Mouse (Mus musculus): ENCODE measurements at regions not wholly inside any gene's neighbourhood (a gene's known extent, or its start where the extent isn't known, plus 50 kb on each side); places are given as distances from the start of the nearest gene placed in this dataset.

DNA sequence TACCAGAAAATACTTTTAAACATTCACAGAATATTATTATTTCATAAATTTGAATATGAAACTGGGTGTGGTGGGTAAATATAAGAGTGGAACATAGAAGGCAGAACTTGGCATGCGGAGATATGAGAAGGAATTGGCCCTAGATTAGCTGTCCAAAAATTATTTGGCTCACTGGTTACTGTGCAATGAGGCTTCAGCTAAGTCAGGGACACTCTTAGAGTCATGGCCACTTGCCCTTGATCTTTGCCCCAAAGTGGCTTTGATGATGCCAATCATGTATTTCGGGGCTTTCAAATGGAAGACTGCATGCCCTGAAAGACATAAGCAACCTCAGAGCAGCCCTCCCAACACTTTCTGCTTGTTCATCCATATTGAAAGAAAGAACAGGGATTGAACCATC is 76.9 kb downstream of the Pxdc1 start:
- DNase-seq, result no peak

DNA sequence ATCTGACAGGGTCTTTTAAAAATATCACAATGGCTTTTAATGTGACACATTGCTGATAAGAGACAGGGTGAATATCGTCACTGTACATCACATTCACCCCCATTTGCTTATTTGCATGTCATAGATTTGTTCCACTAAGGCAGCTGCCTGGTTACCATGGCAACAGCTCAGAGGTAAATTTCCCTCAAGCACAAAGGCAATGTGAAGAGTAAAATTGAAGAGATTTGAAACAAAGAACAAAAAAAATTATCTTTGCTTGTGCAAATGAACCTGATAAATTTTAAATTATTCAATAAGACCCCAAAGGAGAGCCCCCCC is 77.3 kb downstream of the Pxdc1 start:
- DNase-seq, result no peak

DNA sequence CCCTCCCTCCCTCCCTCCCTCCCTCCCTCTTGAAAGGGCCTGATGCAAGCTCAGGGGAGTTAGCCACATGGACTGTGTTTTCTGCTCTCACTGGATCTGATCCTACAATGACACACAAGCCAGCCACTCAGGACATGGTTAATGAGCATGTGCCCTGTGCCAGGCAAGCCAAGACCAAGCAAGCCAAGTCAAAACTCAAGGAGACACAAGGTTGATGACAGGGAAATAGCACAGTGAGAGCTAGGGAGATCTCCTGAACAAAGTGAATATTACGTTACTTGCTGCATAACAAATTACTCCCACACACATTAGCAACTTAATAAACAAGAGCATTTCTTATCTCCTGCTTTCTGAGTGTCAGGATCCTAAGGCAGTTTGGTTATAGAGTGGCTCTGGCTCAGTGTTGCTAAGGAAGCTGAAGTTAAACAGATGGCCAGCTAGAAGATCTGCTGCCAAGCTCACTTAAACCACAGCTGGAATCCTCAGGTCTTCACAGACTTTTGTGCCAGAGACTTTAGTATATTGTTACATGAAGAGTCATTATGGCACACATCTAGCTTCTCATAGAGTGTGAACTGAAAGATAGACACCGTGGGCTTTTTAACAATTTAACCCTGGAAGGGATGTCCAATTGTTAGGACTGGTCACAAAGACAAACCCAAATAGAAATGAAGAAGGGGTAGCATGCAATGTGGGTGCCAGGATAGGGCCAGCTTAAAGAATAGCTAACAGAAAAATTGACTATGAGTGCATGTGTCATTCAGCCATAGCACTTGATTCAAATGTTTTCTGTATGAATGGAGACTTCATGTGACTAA is 77.9 kb downstream of the Pxdc1 start:
- no peak for DNase-seq

DNA sequence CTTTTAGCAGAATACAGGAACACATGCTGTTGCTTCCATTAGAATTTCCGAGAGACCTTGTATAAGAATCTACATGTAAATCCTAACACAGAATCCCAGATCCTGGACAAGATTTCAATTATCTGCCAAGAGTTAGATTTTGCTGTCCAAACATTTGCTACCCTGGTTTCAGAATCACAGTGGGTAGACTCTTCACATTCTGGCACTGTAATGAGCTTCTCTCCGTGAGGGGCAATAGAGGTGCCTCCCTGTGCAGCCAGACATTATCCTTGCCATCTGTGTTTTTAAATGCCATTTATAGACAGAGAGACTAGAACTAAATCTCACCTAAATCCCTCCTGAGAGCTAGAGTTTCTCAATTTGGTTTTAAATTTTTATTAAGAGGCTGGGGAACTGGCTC is 84.0 kb downstream of the Pxdc1 start:
- DNase-seq, result no peak

DNA sequence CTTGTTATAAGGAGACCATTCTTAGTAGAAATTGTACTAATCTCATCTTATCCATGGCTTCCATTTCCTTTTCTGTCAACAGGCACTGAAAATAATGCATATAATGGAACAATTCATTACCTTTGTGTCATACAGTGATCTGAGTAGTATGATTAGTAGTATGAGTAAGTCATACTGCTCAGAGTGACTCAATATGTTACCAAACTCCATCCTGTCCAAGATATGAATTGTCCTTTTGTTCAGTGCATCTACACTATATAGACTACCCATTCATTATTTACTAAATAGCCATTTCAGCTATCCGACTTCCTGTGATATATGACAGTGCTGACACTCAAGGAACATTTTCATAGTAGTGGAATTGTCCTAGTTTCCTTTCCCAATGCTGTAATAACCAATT is 86.6 kb downstream of the Pxdc1 start:
- no peak for DNase-seq

DNA sequence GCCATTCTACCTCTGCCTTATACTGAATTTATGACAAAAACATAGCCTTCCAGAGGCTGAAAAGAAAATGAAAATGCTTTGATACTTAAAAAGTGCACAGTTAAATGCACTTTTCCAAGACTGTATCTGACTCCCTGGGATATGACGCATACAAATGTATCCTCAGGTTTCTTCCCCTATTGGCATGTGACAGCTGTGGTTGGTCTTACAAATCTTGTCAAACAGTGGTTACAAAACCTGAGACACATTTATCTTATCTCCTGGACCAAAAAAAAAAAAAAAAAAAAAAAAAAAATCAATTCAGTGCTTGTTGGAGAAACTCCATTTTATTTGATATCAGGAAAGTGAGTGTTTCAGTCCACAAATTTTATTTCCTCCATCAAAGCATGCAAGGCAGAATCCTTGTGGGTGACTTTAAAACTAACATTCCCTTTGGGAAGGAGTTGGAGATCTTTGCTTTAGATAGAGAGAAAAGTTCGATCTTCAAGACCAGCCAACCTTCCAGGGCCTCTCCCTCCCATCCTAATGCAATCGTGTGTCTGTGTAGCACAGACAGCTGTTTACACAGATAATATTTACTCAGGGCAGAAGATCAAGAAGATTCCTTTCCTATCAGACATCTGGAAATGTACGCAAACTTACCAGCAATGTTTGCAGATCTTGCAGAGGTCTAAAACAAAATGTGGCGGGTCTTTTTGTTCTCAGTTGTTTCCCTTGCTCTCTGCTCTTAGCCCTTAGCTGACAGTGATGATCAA is 103.0 kb downstream of the Pxdc1 start:
- DNase-seq, result no peak

DNA sequence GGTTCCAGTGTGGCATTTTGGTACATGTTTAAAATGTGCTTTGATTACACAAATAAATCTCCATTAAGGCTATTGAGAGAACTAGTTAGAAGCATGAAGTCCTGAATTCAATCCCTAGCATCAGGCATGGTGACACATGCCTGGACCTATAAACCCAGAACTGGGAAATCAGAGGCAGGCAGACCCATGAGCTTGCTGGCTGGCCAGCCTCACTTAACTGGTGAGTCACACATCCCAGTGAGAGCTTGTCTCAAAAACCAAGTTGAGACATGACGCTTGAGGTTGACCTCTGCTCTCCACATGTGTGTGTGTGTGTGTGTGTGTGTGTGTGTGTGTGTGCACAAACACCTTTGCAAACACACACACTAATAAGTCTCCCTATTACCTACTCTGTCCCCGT is 112.6 kb downstream of the Pxdc1 start:
- DNase-seq, result no peak

DNA sequence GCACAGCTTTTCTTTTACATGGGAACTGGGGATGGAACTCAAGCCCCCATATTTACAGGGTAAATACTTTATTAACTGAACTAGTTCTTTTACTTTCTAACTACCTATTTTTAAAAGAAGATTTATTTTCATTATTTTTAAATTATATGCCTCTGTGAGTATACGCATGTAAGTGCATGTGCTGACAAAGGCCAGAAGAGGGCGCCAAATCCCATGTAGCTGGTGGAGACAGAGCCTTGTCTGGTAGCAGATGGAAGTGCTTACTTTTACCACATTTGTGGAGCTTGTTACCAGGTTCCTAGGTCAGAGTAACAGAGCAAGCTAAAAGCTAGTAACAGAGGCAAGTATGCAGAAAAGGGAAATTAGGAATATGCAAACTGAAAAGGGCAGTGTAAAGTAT is 119.4 kb downstream of the Pxdc1 start:
- DNase-seq, result no peak

DNA sequence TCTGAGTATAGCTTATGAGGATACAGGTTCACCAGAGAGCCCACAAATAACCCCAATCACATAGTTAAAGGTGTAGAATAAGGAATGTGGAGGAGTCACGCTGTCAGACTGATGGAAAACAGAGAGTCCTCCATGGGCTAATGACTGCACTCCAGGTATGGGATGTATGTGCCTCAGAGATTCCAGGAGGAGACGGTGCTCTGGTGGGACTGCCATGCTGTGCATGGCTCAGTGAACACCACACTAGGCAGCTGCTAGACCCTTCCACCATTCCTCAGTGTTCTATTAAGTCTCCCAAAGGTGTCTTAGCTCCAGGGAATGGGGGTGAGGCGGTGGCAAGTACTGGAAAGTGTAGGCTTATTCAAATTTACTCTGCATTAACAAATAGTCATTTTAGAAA is 142.0 kb downstream of the Pxdc1 start:
- no peak for DNase-seq

DNA sequence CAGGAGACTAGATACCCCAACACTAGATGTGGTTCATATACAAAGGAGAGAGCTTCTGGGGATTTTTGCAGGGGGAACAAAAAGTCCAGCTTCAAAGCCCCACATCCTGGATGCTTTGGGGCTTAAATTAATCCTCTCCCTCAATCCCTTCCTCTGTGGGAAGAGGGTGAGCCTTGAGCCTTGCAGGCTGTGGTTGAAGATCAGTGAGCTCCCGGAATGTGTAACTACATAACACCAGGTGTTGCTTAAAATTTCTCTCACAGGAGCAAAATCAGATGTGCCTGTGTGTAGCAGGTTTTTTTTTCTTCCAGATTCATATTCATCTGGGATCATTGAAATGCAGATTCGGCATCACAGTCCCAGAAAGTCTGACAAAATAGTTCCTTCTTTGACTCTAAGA is 146.1 kb downstream of the Pxdc1 start:
- DNase-seq, result no peak

DNA sequence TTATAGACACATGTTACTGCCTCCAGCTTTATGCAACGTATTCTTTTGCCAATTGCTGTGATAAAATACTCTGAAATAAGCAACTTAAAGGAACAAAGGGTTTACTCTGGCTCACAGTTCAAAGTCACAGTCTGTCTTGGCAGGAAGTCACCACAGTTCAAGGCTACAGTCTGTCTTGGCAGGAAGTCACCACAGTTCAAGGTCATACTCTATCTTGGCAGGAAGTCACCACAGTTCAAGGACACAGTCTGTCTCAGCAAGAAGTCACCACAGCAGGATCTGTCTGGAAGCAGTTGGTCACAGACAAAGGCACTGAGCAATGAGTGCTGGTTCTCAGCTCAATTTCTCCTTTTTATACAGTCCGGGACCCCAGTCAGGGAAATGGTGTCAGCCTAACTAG is 147.4 kb downstream of the Pxdc1 start:
- no peak for DNase-seq

DNA sequence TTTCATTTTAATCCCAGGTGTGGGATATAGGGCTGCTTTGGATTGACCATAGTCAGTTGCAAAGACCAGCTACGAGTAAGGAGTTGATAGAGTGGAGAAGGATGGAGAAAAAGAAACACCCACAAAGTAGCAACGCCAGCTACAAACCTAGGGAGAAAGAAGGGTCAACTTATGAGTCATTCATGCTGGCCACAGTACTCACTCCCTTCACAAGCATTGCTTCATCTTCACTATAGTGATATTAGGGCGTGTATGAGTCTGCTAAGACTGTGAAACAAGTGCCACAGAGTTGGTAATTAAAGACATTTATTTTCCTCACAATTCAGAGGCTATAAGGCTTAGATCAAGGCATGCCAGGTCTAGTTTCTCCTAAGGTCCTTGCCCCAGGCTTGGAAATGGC is 148.4 kb downstream of the Pxdc1 start:
- no peak for DNase-seq

DNA sequence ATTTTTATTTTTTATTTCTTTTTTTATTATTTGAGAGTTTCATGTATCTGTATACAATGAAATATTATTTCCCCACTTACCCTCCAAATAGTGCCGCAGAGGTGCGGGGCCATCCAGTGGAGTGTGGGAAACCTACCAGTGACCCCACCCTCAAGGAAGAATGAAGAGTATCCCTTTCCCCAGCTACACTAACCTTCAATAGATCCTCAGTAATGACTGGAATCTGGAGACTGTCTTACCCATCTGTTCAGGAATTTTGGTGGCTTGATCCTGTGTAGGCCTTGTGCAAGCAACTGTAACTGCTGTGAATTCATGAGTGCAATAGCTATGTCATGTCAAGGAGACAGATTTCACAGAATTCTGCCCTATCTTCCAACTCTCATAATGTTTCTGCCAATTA is 153.9 kb upstream of the Slc22a23 start:
- no peak for DNase-seq

DNA sequence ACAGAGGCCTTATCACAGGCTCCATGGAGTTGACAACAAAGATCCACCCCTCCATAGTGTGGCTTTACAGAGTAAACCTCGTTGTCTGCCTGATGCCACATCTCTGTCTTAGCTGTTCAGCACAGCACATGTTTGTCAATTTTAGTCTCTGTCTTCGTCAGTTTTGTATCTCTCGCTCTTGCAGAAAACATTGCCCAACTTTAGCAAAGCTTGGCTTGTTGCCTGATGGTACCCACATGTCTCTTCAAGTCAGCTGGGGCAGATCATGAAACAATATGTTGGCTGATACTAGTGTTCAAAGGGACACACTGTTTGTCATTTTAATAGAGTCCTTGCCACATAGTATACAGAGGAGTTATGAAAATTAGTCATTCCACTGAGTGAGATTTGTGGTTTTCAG is 152.7 kb upstream of the Slc22a23 start:
- no peak for DNase-seq

DNA sequence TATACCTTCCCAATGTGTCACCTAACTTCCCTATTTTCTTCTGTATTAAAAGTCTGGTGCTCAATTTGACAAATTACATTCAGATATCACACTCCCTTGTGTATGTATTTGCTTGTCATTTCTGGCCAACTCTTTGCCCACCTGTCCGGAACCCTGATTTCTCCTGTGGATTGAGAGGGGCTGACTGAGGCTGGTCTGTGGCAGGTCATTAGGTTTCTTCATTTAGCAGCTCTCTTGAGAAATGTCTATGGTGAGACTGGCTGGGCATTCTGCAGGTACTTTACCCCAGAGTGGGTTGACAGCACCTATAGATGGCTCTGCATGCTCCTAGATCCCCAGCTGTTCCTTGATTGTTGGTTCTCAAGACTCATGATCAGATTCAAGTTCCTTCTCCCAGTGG is 139.8 kb upstream of the Slc22a23 start:
- no peak for DNase-seq

DNA sequence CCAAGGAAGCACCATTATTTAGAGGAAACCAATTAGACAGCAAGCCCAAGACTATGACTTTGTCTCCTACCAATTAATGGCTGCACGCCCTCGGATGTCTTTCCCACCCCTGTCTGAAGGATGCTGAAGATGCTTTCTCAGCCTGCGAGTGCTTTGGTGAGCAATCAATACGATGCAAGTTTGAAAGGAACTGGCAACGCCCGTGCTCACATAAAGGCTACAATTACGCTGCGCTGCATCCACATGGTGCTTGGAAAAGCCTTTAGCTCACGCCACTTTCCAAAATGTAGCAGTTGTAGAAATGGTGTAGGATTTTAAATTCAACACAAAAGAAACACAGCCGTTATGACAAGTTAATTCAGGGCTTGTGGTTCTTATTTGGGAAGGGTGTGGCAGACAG is 136.5 kb upstream of the Slc22a23 start:
- no peak for DNase-seq

DNA sequence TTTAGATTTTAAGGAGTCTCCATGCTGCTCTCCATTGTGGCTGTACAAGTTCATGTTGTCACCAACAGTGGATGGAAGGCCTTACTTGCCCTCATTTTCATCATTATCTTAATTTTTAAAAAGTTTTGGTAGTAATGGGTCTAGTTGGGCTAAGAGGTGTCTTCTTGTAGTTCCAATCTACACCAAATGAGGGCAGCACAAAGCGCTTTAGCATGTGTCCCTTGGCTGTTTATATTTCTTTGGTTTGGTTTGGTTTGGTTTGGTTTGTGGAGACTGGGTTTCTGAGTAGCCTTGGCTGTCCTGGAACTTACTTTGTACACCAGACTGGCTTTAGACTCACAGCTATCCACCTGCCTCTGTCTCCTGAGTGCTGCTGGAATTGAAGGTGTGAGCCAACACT is 125.4 kb upstream of the Slc22a23 start:
- DNase-seq, result no peak

DNA sequence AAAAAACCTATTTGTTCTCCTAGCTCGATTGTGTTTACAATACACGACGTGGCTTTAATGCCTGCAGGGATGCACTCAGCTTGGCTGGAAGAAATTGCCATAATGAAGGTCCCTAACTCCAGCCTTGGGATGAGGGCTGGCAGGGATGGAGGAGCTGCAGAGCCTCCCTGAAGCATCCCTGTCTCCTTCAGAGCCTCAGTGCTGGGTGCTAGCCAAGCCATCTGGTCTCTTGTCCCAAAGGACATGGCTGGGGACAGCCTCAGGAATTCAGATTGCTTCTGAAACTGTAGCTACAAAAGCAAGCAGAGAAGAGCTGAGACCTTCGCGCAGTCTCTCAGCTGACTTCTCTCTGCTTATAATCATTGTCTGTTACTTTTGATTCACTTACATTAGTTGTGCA is 124.6 kb upstream of the Slc22a23 start:
- DNase-seq, result no peak

DNA sequence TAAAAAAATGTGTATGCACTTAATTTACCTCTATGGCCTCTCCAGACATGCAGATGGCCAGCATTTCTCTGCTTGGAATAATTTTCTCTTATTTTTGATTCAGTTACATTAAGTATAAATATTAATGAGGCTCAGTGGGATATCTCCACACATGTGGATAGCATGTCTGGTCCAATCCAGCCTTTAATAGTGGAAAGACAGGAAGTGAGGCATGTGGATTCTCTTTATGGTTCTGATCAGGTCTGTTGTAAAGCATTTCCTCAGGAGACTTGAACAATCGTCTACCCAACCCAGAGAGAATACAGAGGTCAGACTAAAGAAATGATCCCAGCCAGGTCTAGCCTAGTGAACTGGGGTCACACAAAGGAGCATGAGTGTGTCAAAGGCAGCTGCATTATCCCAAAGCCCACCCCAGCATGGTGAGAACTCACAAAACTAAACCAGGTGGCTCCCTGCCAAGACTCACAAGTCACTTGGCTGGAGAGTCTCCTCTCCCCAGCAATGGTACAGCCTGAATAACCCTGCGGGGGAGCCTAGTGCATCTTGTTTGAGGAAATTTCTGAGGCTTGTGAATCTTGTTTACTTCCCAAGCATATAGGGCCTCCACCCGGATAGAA is 123.3 kb upstream of the Slc22a23 start:
- no peak for DNase-seq

DNA sequence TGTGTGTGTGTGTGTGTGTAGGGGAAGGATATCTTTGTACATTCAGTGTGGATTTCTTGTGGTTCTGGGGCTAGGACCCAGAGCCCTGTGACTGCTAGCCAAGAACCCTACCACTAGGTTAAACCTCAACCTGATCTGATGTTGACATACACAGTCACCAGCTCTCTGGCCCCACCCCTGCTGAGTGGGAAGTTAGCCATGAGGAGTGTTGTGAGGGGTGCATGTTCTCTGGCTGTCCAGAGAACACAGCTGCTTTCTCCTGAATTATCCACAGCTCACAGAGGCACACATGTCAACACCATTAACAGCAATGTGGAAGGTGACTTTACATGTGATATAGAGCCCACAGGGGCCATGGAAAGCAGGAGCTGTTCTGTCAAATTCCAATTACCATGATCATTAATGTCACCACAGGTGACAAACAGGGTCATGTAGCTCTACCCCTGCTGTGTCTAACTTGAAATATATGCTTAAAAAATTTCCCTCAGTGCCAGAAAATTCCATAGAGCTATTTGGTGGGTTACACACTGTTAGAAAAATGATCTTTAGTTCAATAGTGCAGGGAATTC is 121.0 kb upstream of the Slc22a23 start:
- DNase-seq, result no peak

DNA sequence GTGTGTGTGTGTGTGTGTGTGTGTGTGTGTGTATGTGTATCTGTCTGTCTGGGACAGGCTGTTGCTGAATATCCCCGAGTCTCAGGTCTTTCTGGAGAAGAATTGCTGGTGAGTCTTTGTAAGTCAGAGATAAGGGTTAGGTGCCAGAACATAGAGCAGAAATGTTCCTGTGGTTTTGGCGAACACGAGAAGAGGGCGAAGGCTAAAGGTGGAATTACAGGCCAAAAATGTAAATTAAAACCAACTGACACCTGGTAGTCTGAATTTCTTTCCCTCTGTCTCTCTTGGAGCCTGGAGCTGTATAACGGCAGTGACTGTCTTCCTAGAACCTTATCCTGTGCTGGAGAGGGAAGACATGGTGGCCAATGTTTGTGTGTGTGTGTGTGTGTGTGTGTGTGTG is 120.5 kb upstream of the Slc22a23 start:
- DNase-seq, result no peak

DNA sequence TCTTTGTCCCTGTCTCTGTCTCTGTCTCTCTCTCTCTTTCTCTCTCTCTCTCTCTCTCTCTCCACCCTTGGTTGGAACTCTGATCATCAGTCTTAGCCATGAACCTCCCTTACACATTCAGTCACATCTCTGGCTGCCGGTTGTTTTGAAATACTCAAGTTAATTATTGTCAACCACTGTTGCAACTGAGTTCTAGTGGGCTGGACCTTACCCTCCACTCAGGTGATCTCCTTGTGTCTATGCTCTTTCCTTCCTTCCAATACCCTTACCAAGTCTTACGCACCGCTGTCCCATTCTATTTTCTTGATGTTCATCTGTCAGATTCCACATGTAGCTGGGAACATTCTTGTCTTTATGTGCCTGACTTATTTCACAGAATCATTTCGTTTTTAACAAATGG is 119.2 kb upstream of the Slc22a23 start:
- peak; percentile 64 to 84 for DNase-seq

DNA sequence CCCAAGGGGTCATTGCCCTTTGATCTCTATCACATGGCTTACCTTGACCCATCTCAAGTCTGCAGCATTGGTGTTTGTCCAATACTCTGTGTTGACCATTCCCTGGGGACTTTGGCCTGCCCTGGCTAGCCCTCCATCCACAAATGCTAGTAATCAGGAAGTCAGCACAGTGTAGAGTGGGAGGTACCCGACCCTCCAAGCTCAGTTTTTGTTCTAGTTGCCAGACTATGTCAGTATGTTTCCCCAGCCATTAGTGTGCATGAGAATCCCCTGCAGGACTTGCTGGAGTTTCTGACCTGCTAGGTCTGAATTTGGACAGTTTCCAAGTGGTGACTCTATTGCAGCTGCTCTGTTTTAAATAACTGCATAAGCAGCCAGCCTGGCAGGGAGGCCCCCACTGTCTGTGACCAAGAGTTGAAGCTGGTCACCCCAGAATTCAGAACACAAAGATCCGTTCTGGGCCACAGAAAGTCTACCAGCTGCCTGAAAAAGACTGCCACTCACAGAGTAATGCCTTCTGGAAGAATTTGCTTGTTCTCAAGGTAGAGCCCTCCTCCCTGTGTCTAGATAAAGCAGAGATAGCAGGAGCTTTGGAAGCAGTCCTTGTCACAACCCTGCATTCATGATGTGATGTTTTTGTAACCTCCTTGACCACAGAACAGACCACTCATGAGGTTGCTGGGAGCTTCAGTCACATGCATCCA is 118.0 kb upstream of the Slc22a23 start:
- peak; percentile 71 to 80 for DNase-seq
